27 mouse cellular contexts compared by ENCODE assay signal in the genomic region with DNA sequence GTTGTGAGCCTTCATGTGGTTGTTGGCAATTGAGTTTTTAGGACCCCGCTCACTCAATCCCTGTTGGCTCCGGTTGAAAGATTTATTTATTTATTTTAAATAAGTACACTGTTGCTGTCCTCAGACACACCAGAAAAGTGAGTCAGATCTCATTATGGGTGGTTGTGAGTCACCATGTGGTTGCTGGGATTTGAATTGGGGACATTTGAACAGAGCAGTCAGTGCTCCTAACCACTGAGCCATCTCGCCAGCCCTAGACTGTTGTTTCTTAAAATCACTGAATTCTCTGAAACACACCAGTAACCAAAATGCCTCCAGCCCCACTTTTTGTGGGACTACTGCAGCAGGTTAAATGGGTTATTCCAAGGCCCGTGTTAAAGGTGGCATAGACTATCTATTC. TPM values are rescaled to one million over a fixed set of nuclear protein-coding genes. Genes with fewer than 3 reads are reported as not detected.
DNase-seq lines count a peak whose midpoint lies in the region; TF ChIP-seq lines count a peak whose summit lies in the region.
"Had no signal": no experiment of that assay in that cellular context is flagged by ENCODE, and none has a peak within 500 bp of the region (broad histone marks: within the 10 kb centered on the region; RNA-seq: fewer than 3 reads in every experiment).

No protein-coding gene starts in this region.

- H3ac ChIP-seq in myocyte (ENCODE audit: control insufficient read depth, insufficient read length) = no peak overlapping the region

- H3K79me2 ChIP-seq in myocyte (ENCODE audit: control insufficient read depth, insufficient read depth) = peaks cover 68% of the 10 kb centered on the region

- DNase-seq in heart, adult 11 months = peak; percentile 51
- DNase-seq in heart, adult 9 months (ENCODE audit: low spot score in 2 of 2) = no peak
- DNase-seq in 416B (ENCODE audit: low read depth) (peak; percentile 74), NIH3T3 (ENCODE audit: low read depth) (peak; percentile 57)
- DNase-seq in thymus, postnatal 14 days = no peak
- no peak for DNase-seq in c-Kit-positive CD71-positive TER-119-positive erythroid progenitor cells, embryonic 14.5 days (ENCODE audit: low spot score)
- DNase-seq: adrenal gland, adult 2 months; adrenal gland, postnatal 36 days; cerebellum, adult 8-10 months; cerebellum, postnatal 25 days; gastrocnemius, postnatal 25 days; heart, adult 18-20 months; heart, postnatal 4 days; kidney, adult 11 months; kidney, postnatal 14 days; liver, embryonic 13.5 days; lung, adult 2 months; lung, postnatal 10 days had no signal

- H3K4me3 ChIP-seq in myocyte = no peak overlapping the region
- H3K4me3 ChIP-seq: embryonic facial prominence, embryonic 10.5 days; embryonic facial prominence, embryonic 15.5 days; forebrain, embryonic 13.5 days; heart, embryonic 12.5 days; hindbrain, embryonic 13.5 days; limb, embryonic 12.5 days; liver, embryonic 13.5 days; midbrain, embryonic 15.5 days; neural tube, embryonic 13.5 days had no signal

- peaks cover 27% of the 10 kb centered on the region for H3K36me3 ChIP-seq in myocyte (ENCODE audit: control insufficient read depth, insufficient read depth)
- H3K36me3 ChIP-seq: hindbrain, embryonic 13.5 days; midbrain, embryonic 15.5 days had no signal

- peak overlapping the region; percentile 47 for H3K4me2 ChIP-seq in myocyte (ENCODE audit: low read depth)
- H3K4me2 ChIP-seq: embryonic facial prominence, embryonic 15.5 days; forebrain, embryonic 13.5 days; heart, embryonic 12.5 days; hindbrain, embryonic 13.5 days; limb, embryonic 12.5 days; midbrain, embryonic 15.5 days; neural tube, embryonic 13.5 days had no signal

- H3K27me3 ChIP-seq in myocyte (ENCODE audit: control insufficient read depth, insufficient read depth, insufficient read length) = no peaks in the 10 kb centered on the region
- H3K27me3 ChIP-seq: embryonic facial prominence, embryonic 15.5 days; forebrain, embryonic 13.5 days; heart, embryonic 12.5 days; hindbrain, embryonic 13.5 days; limb, embryonic 12.5 days; liver, embryonic 13.5 days; midbrain, embryonic 15.5 days; neural tube, embryonic 13.5 days had no signal

- TF ChIP-seq POLR2A in myocyte (IDR thresholded peaks at IDR 0.05; ENCODE audit: insufficient read length, low read depth) = no peak

TF ChIP-seq in myocyte, 11 proteins besides CTCF, POLR2A, EP300 and RAD21:
- TF ChIP-seq SRF (IDR thresholded peaks at IDR 0.05; ENCODE audit: control insufficient read depth, insufficient read length, low read depth) (no peak), CEBPB (IDR thresholded peaks at IDR 0.05; ENCODE audit: insufficient read depth, poor library complexity, severe bottlenecking) (no peak), POLR2AphosphoS2 (IDR thresholded peaks at IDR 0.05; ENCODE audit: insufficient read length, low read depth) (no peak), REST (IDR thresholded peaks at IDR 0.05; ENCODE audit: insufficient read depth, insufficient read length) (no peak), TCF3 (IDR thresholded peaks at IDR 0.05; ENCODE audit: insufficient read length, low read depth) (no peak), MAX (IDR thresholded peaks at IDR 0.05; ENCODE audit: low read depth) (no peak), TCF12 (IDR thresholded peaks at IDR 0.05; ENCODE audit: insufficient read depth, poor library complexity, severe bottlenecking) (no peak), USF1 (IDR thresholded peaks at IDR 0.05; ENCODE audit: low read depth) (no peak), MYOD1 (IDR thresholded peaks at IDR 0.05; ENCODE audit: control insufficient read depth in 1 of 3, insufficient read length in 2 of 3, low read depth in 2 of 3) (no peak), E2F4 (IDR thresholded peaks at IDR 0.05; ENCODE audit: insufficient read depth) (no peak), MYOG (IDR thresholded peaks at IDR 0.05; ENCODE audit: control insufficient read depth in 1 of 3, insufficient read depth in 1 of 3, insufficient read length in 2 of 3, low read depth in 2 of 3) (no peak)

RNA-seq across cellular contexts. Expression of gene Prc1, which starts 4.5 kb away (rescaled TPM):
- polyA plus RNA-seq in myocyte (2012; fragmentation: generic; extraction: Trizol) = 25.5 TPM

RNA-seq across cellular contexts. Expression of gene Rccd1, which starts 25.5 kb away (rescaled TPM):
- 8.4 TPM for polyA plus RNA-seq in myocyte (2012; fragmentation: generic; extraction: Trizol)

RNA-seq across cellular contexts. Expression of gene Vps33b, which starts 29.3 kb away (rescaled TPM):
- 4.8 TPM for polyA plus RNA-seq in myocyte (2012; fragmentation: generic; extraction: Trizol)

RNA-seq across cellular contexts. Expression of gene Ngrn, which starts 37.7 kb away (rescaled TPM):
- 55.0 TPM for polyA plus RNA-seq in myocyte (2012; fragmentation: generic; extraction: Trizol)

RNA-seq across cellular contexts. Expression of gene Unc45a, which starts 42.1 kb away (rescaled TPM):
- 38.4 TPM for polyA plus RNA-seq in myocyte (2012; fragmentation: generic; extraction: Trizol)

Comparison
In these comparisons a context has a peak if more than half of its experiments do, and no peak if none do; other contexts are left out.
1. DNase-seq: peak in heart, adult 11 months (single experiment), 416B (single experiment) and NIH3T3 (single experiment); none in heart, adult 9 months (0 of 2), thymus, postnatal 14 days (single experiment) and c-Kit-positive CD71-positive TER-119-positive erythroid progenitor cells, embryonic 14.5 days (single experiment).